Mouse (Mus musculus) heart, adult 2 months (tissue): ENCODE measurements around the gene Gm20388. TPM values are rescaled to one million over a fixed set of nuclear protein-coding genes. Genes with fewer than 3 reads are reported as not detected.
A peak's percentile ranks its signal among the peaks of the same experiment; 100 is the strongest.

Experiments
- DNase-seq, 2 experiments: peaks; one replicate each; pipeline ENCODE4 v3.0.0; 2021
- H3K27ac ChIP-seq: fragments of 200-600 bp; 2 replicates; pipeline ENCODE4 v1.8.1; 2022
- H3K27me3 ChIP-seq: fragments of 200-500 bp; 2 replicates; pipeline ENCODE4 v1.6.1; 2012; ENCODE audit warnings: mild to moderate bottlenecking, low read length, inconsistent platforms, mixed read lengths; ENCODE audit not compliant: control insufficient read depth, insufficient read depth
- H3K36me3 ChIP-seq: fragments of 200-500 bp; 2 replicates; pipeline ENCODE4 v1.6.1; 2012; ENCODE audit warnings: low read length, inconsistent platforms; ENCODE audit not compliant: control insufficient read depth, insufficient read depth
- H3K4me1 ChIP-seq: fragments of 200-500 bp; 2 replicates; pipeline ENCODE4 v1.6.1; 2011; ENCODE audit warnings: low read length; ENCODE audit not compliant: control insufficient read depth, insufficient read depth
- H3K4me3 ChIP-seq: fragments of 200-600 bp; 2 replicates; pipeline ENCODE4 v1.8.1; 2022
- H3K79me2 ChIP-seq: fragments of 200-500 bp; replicated peaks from 2 replicates; pipeline ENCODE4 v1.6.1; 2012; ENCODE audit warnings: mild to moderate bottlenecking, inconsistent platforms, low read length, moderate library complexity, mixed read lengths; ENCODE audit not compliant: control insufficient read depth, insufficient read depth
- H3K9ac ChIP-seq: fragments of 200-500 bp; 2 replicates; pipeline ENCODE4 v1.6.1; 2012; ENCODE audit warnings: low read depth, mild to moderate bottlenecking, control low read depth, inconsistent platforms, low read length, mixed read lengths
- CTCF ChIP-seq: fragments of 200-600 bp; IDR thresholded peaks from 2 replicates; pipeline ENCODE4 v1.8.1; 2022; ENCODE audit warnings: antibody characterized with exemption, mild to moderate bottlenecking, moderate library complexity
- EP300 ChIP-seq: fragments of 200-500 bp; IDR thresholded peaks from 2 replicates; pipeline ENCODE4 v1.6.1; 2011; ENCODE audit warnings: low read depth, low read length, control low read depth; ENCODE audit not compliant: insufficient read depth
- POLR2A ChIP-seq: fragments of 200-500 bp; IDR thresholded peaks from 2 replicates; pipeline ENCODE4 v1.6.1; 2011; ENCODE audit warnings: mild to moderate bottlenecking, low read depth, low read length, control low read depth; ENCODE audit not compliant: insufficient read depth
- WGBS: fragments of 180-500 bp; shearing (Covaris S2); methylation state at CpG from one replicate; pipeline ENCODE4 v1.1.7; 2018; 5-methylcytosine and 5-hydroxymethylcytosine counted together
- intact Hi-C: fragments of 180-260 bp; cut with DNase I; formaldehyde crosslinking; loops from one replicate; pipeline ENCODE4 v1.15.1; 2025
- polyA plus RNA-seq: library from polyadenylated mRNA; depleted of rRNA; stranded (reverse); fragments of >200 nt; gene quantifications from 2 replicates; pipeline ENCODE4 v1.2.3, GENCODE M21; 2012
- total RNA-seq, 2 experiments: library from RNA; stranded (reverse); gene quantifications; 2 replicates each; pipeline ENCODE4 v1.2.3; 2021

Gene Gm20388
- total and polyA plus RNA-seq, 3 experiments = 1.8 to 32.3 TPM; not detected in 1

DNA sequence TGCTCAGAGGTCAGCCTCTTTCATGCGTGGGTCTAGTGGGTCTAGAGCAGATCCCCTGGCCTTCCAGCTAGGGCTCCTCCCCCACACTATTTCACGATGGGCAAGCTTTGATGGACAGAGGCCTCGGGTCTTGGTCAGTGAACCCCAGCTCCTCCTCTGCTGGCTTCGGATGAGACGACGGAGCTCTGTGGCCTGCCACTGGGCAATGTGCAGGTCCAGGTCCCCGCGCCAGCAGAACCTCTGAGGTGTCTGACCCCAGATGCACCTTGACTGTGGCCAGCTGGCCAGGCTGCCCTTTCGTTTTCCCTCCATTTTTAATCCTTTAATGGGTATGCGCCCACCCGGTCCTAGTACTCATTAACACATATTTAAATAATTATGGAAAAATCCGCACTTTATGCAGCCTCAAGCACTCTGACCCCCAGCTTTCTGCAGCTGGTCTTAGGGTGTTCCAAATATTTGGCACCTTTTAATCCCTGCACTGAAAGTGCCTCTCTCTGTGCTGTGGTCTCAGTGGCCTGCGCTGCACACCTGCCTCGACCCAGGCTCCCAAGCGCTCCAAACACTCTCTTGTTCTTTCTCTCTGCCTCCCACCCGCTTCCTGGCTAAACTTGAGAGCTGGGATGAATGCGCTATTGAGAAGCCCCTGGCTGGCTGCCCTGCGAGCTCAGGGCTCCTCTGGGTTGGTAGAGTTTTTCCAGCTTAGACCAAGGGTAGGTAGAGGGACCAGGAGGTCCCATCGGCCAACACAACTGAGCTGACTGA lies 1293.2 kb downstream of the Gm20388 start:
- H3K27me3 ChIP-seq = no peaks in the 10 kb centered on the region
- intact Hi-C loops = no loop called here
- DNase-seq = no peak
- TF ChIP-seq CTCF (no peak), POLR2A (no peak), EP300 (no peak)
- H3K79me2 ChIP-seq = no peaks in the 10 kb centered on the region
- WGBS = 81% methylated on average over 19 of the region's 19 CpGs
- no peak overlapping the region for H3K27ac ChIP-seq
- H3K4me3 ChIP-seq = no peak overlapping the region
- H3K4me1 ChIP-seq = peaks cover 8% of the 10 kb centered on the region
- no peak overlapping the region for H3K9ac ChIP-seq
- no peaks in the 10 kb centered on the region for H3K36me3 ChIP-seq

DNA sequence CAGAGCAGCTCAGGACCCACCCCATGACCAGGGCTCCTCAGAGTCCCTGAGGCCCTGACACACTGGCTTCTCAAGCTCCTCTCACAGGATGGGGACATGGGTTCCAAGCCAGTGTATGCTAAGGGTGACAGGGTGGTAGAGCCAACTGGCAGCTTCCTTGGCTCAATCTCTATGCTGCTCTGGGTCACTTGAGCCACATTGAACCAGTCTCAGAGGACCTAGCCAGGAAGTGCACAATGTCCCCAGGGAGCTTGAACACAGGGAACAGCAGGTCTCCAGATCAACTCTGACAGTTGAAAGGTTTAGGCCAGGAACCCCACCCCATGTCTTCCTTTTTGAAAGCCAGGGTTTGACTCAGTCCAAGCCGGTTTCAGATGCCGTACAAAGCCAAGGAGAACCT lies 1296.5 kb downstream of the Gm20388 start:
- Histone ChIP-seq H3K27ac (no peak overlapping the region), H3K4me1 (peaks cover 8% of the 10 kb centered on the region), H3K36me3 (no peaks in the 10 kb centered on the region), H3K9ac (no peak overlapping the region), H3K4me3 (no peak overlapping the region), H3K27me3 (no peaks in the 10 kb centered on the region), H3K79me2 (no peaks in the 10 kb centered on the region)
- DNase-seq = no peak
- intact Hi-C loops = loop anchor here (5.0 kb wide), 1 partner anchor 35 kb away; no protein-coding TSS in a partner anchor
- TF ChIP-seq EP300 (no peak), POLR2A (no peak), CTCF (no peak)
- 37% methylated on average over 2 of the region's 2 CpGs for WGBS

DNA sequence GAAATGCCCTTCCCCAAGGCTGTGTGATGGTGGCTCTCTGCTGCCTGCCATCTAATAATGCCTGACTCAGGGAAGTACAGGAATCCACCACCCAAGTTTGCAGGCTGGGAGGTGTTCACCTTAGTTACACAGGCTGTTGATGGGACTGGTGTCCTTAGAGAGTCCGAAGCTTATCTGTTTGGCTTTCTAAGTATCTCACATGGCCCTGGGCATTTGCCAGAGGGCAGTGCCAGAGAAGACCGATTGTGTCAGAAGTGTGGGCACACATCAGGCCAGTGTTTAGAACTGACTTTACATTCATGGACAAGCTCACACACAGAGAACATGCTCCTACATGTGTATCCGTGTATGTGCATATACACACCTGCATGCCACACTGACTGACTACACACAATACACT lies 1300.0 kb downstream of the Gm20388 start:
- TF ChIP-seq EP300 (no peak), CTCF (no peak), POLR2A (no peak)
- H3K4me1 ChIP-seq = peaks cover 8% of the 10 kb centered on the region
- H3K36me3 ChIP-seq = no peaks in the 10 kb centered on the region
- no peak overlapping the region for H3K27ac ChIP-seq
- WGBS = 62% methylated on average over 3 of the region's 3 CpGs
- no peaks in the 10 kb centered on the region for H3K27me3 ChIP-seq
- H3K9ac ChIP-seq = no peak overlapping the region
- H3K4me3 ChIP-seq = no peak overlapping the region
- intact Hi-C loops = no loop called here
- peak in 1 of 2 experiments; percentile 24 for DNase-seq
- no peaks in the 10 kb centered on the region for H3K79me2 ChIP-seq

DNA sequence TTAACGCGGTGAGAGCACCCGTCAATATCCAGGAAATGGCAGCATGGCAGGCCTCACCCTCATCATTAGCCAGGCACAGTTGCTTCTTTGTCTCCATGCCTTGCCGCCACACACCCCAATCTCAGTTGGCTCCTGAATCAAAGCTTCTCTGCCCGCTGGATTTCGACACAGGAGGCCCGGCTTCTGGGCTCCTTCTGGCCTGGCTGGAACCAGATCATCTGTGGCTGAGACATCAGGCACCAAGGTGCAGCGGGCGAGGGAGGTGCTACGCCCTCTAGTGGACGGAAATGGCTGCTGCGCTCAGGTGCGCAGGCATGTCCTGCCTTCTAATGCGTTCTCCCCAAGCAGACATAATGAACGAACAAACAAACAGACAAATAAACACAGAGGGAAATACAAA lies 1302.6 kb downstream of the Gm20388 start:
- 62% methylated on average over 15 of the region's 15 CpGs for WGBS

DNA sequence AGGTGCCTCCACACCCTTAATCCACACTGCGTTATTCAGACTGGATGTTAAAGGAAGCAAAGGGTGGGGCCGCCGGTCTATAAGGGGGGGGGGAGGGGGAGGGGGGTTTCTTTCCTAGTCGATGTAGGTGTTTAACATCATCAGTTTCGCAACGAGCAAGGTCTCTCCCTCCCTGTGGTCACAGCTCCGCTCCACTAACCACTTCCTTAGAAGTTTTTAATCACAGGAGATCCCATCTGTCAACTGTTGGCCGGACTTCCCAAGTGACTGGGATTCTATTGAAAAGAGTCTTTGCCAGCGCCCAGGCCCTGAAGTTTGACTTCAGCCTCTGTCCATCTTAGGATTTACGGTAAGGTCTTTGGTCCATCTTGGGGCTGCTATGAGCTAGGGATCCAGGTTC lies 1303.0 kb downstream of the Gm20388 start:
- Histone ChIP-seq H3K36me3 (no peaks in the 10 kb centered on the region), H3K9ac (no peak overlapping the region), H3K27ac (no peak overlapping the region), H3K27me3 (no peaks in the 10 kb centered on the region), H3K79me2 (no peaks in the 10 kb centered on the region), H3K4me3 (no peak overlapping the region), H3K4me1 (no peaks in the 10 kb centered on the region)
- no peak for DNase-seq
- no peak for TF ChIP-seq CTCF
- TF ChIP-seq POLR2A = no peak
- TF ChIP-seq EP300 = no peak
- 55% methylated on average over 10 of the region's 10 CpGs for WGBS
- intact Hi-C loops = no loop called here

More for the DNA sequence above, 1302.6 kb downstream of the Gm20388 start:
- H3K9ac ChIP-seq = no peak overlapping the region
- no peak overlapping the region for H3K27ac ChIP-seq
- no peak for TF ChIP-seq POLR2A
- peak; percentile 52 for TF ChIP-seq CTCF
- no peak for TF ChIP-seq EP300
- H3K4me3 ChIP-seq = no peak overlapping the region
- no peaks in the 10 kb centered on the region for H3K36me3 ChIP-seq
- intact Hi-C loops = no loop called here
- H3K27me3 ChIP-seq = no peaks in the 10 kb centered on the region
- H3K79me2 ChIP-seq = no peaks in the 10 kb centered on the region
- no peak for DNase-seq
- peaks cover 2% of the 10 kb centered on the region for H3K4me1 ChIP-seq

DNA sequence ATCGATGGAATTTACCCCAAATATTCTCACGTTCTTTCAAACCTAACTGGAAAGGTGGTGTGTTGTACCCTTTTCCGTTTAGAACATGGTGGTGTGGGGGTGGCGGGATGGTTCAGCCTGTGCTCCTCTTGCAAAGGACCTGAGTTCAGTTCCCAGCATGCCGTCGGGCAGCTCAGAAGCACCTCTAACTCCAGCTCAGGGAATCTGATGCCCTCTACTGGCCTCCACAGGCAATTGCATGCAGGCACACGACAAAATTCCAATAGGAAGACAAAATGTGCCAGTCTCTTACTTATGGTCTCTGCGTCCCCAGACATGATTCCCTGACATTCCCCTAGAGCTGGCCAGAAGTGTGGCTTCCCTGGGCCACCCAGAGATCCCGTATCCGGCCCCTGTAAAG lies 1304.3 kb downstream of the Gm20388 start:
- no peak overlapping the region for H3K4me3 ChIP-seq
- no peaks in the 10 kb centered on the region for H3K79me2 ChIP-seq
- intact Hi-C loops = no loop called here
- H3K9ac ChIP-seq = no peak overlapping the region
- WGBS = 85% methylated on average over 10 of the region's 10 CpGs
- no peaks in the 10 kb centered on the region for H3K36me3 ChIP-seq
- DNase-seq = no peak
- TF ChIP-seq POLR2A (no peak), CTCF (peak; percentile 55), EP300 (no peak)
- no peaks in the 10 kb centered on the region for H3K27me3 ChIP-seq
- no peak overlapping the region for H3K27ac ChIP-seq
- no peaks in the 10 kb centered on the region for H3K4me1 ChIP-seq
